Mouse (Mus musculus) cerebellum, adult 2 months (tissue): Measurements from ENCODE around the gene Mthfd2l.

Experiments used
- CTCF ChIP-seq: fragments of 200-500 bp; IDR thresholded peaks from 2 replicates; pipeline ENCODE4 v1.5.1; 2011; ENCODE audit warnings: low read depth, mild to moderate bottlenecking, control low read depth, low read length, moderate library complexity, borderline replicate concordance; ENCODE audit not compliant: insufficient read depth
- POLR2A ChIP-seq: fragments of 200-500 bp; IDR thresholded peaks from 2 replicates; pipeline ENCODE4 v1.6.1; 2011; ENCODE audit warnings: low read length, control low read depth, borderline replicate concordance; ENCODE audit not compliant: insufficient read depth

- no peak for TF ChIP-seq POLR2A
- no peak for TF ChIP-seq CTCF
Measured at GRCm38 (mm10) chr5:90931911-90932310, 994 bp downstream of the Mthfd2l start.
